32 mouse cellular contexts compared by ENCODE assay signal in genomic region chr7:119620157-119620556, GRCm38 (mm10). TPM values are rescaled to one million over a fixed set of nuclear protein-coding genes. Genes with fewer than 3 reads are reported as not detected.
A peak's percentile ranks its signal among the peaks of the same experiment; 100 is the strongest.
DNase-seq lines count a peak whose midpoint lies in the region; ATAC-seq lines count a peak whose summit lies in the region.
"Had no signal": no experiment of that assay in that cellular context is flagged by ENCODE, and none has a peak within 500 bp of the region (broad histone marks: within the 10 kb centered on the region; RNA-seq: fewer than 3 reads in every experiment).

No protein-coding gene starts in this region.

- peak; percentile 60 to 80 for DNase-seq in kidney, adult 8-10 months
- DNase-seq in liver, embryonic 11.5 days (ENCODE audit: low spot score): no peak
- peak; percentile 73 for DNase-seq in yolk sac, embryonic 10.5 days (ENCODE audit: low spot score)
- DNase-seq in adrenal gland, postnatal 14 days: no peak
- DNase-seq: cerebellum, adult 11-12 months; cerebellum, postnatal 10 days; gastrocnemius, postnatal 10 days; heart, postnatal 10 days; left cerebral cortex, postnatal 4 days; lung, adult 2 months; lung, postnatal 36 days; midbrain, embryonic 14.5 days; right cerebral cortex, postnatal 14 days; thymus, postnatal 25 days had no signal

- H3K4me1 ChIP-seq in kidney, embryonic 14.5 days (ENCODE audit: control insufficient read depth, insufficient read depth, low read length): no peaks in the 10 kb centered on the region
- H3K4me1 ChIP-seq in liver, embryonic 11.5 days (replicated peaks; ENCODE audit: control insufficient read depth, insufficient read depth, low read length): no peaks in the 10 kb centered on the region
- no peaks in the 10 kb centered on the region for H3K4me1 ChIP-seq in liver, embryonic 12.5 days
- no peaks in the 10 kb centered on the region for H3K4me1 ChIP-seq in liver, embryonic 16.5 days (ENCODE audit: control insufficient read depth, low read depth, low read length)
- H3K4me1 ChIP-seq in hindbrain, embryonic 13.5 days (replicated peaks): no peaks in the 10 kb centered on the region
- H3K4me1 ChIP-seq: forebrain, embryonic 10.5 days; heart, embryonic 12.5 days; hindbrain, embryonic 10.5 days; megakaryocyte, embryonic 14.5 days had no signal

- H3K36me3 ChIP-seq in kidney, embryonic 14.5 days (ENCODE audit: control insufficient read depth, insufficient read depth, low read length): no peaks in the 10 kb centered on the region
- H3K36me3 ChIP-seq in liver, embryonic 11.5 days (ENCODE audit: control insufficient read depth, insufficient read depth, low read length): no peaks in the 10 kb centered on the region
- H3K36me3 ChIP-seq in liver, embryonic 12.5 days: no peaks in the 10 kb centered on the region
- H3K36me3 ChIP-seq in liver, embryonic 16.5 days (ENCODE audit: control insufficient read depth, insufficient read depth): no peaks in the 10 kb centered on the region
- H3K36me3 ChIP-seq in hindbrain, embryonic 13.5 days: no peaks in the 10 kb centered on the region
- H3K36me3 ChIP-seq: forebrain, embryonic 10.5 days; heart, embryonic 12.5 days; hindbrain, embryonic 10.5 days had no signal

- H3K9ac ChIP-seq in kidney, embryonic 14.5 days (ENCODE audit: low read depth, low read length): no peak overlapping the region
- no peak overlapping the region for H3K9ac ChIP-seq in liver, embryonic 11.5 days (ENCODE audit: low read depth, low read length)
- no peak overlapping the region for H3K9ac ChIP-seq in liver, embryonic 12.5 days
- H3K9ac ChIP-seq in liver, embryonic 16.5 days (ENCODE audit: low read depth, low read length): no peak overlapping the region
- H3K9ac ChIP-seq in hindbrain, embryonic 13.5 days: no peak overlapping the region
- H3K9ac ChIP-seq: heart, embryonic 12.5 days had no signal

- no peaks in the 10 kb centered on the region for H3K27me3 ChIP-seq in kidney, embryonic 14.5 days (ENCODE audit: control insufficient read depth, insufficient read depth, low read length)
- no peaks in the 10 kb centered on the region for H3K27me3 ChIP-seq in liver, embryonic 11.5 days (replicated peaks; ENCODE audit: control insufficient read depth, insufficient read depth, low read length)
- H3K27me3 ChIP-seq in liver, embryonic 12.5 days (replicated peaks): no peaks in the 10 kb centered on the region
- no peaks in the 10 kb centered on the region for H3K27me3 ChIP-seq in liver, embryonic 16.5 days (ENCODE audit: control insufficient read depth, insufficient read depth, low read depth, low read length)
- no peaks in the 10 kb centered on the region for H3K27me3 ChIP-seq in hindbrain, embryonic 13.5 days
- H3K27me3 ChIP-seq: heart, embryonic 12.5 days; megakaryocyte, embryonic 14.5 days had no signal

- no peak for ATAC-seq in kidney, embryonic 14.5 days (ENCODE audit: low FRiP score, low TSS enrichment)
- ATAC-seq in liver, embryonic 11.5 days (replicated peaks; ENCODE audit: low FRiP score): peak; percentile 43; the same call in 1 of the 2 replicates
- no peak; the same call in 1 of the 2 replicates for ATAC-seq in liver, embryonic 12.5 days
- ATAC-seq in liver, embryonic 16.5 days (ENCODE audit: low read depth): peak; percentile 91
- no peak for ATAC-seq in hindbrain, embryonic 13.5 days (ENCODE audit: low FRiP score)
- ATAC-seq: forebrain, embryonic 16.5 days; hindbrain, postnatal 0 days had no signal

- H3K4me2 ChIP-seq in kidney, embryonic 14.5 days (replicated peaks; ENCODE audit: low read depth, low read length): no peak overlapping the region
- H3K4me2 ChIP-seq in liver, embryonic 11.5 days: no peak overlapping the region
- H3K4me2 ChIP-seq in liver, embryonic 12.5 days: no peak overlapping the region
- H3K4me2 ChIP-seq in liver, embryonic 16.5 days (ENCODE audit: low read depth, low read length): no peak overlapping the region
- H3K4me2 ChIP-seq in hindbrain, embryonic 13.5 days: no peak overlapping the region
- H3K4me2 ChIP-seq: heart, embryonic 12.5 days had no signal

- no peak overlapping the region for H3K27ac ChIP-seq in kidney, embryonic 14.5 days (ENCODE audit: low read depth, low read length)
- no peak overlapping the region for H3K27ac ChIP-seq in liver, embryonic 11.5 days (ENCODE audit: low read depth, low read length)
- H3K27ac ChIP-seq in liver, embryonic 12.5 days: no peak overlapping the region
- no peak overlapping the region; the same call in 1 of the 2 replicates for H3K27ac ChIP-seq in liver, embryonic 16.5 days (ENCODE audit: low read length)
- H3K27ac ChIP-seq in hindbrain, embryonic 13.5 days: no peak overlapping the region
- H3K27ac ChIP-seq: forebrain, embryonic 10.5 days; hindbrain, embryonic 10.5 days; hindbrain, postnatal 0 days had no signal

- no peaks in the 10 kb centered on the region for H3K9me3 ChIP-seq in kidney, embryonic 14.5 days (ENCODE audit: control insufficient read depth, low read length)
- H3K9me3 ChIP-seq in liver, embryonic 11.5 days (ENCODE audit: control insufficient read depth, low read length): no peaks in the 10 kb centered on the region
- no peaks in the 10 kb centered on the region for H3K9me3 ChIP-seq in liver, embryonic 12.5 days (replicated peaks)
- H3K9me3 ChIP-seq in liver, embryonic 16.5 days (replicated peaks; ENCODE audit: control insufficient read depth, low read length): no peaks in the 10 kb centered on the region
- no peaks in the 10 kb centered on the region for H3K9me3 ChIP-seq in hindbrain, embryonic 13.5 days
- H3K9me3 ChIP-seq: forebrain, embryonic 10.5 days; heart, embryonic 12.5 days; hindbrain, embryonic 10.5 days; megakaryocyte, embryonic 14.5 days had no signal

- no peak overlapping the region for H3K4me3 ChIP-seq in kidney, embryonic 14.5 days (ENCODE audit: low read length)
- H3K4me3 ChIP-seq in liver, embryonic 11.5 days (ENCODE audit: low read depth, low read length): no peak overlapping the region
- H3K4me3 ChIP-seq in liver, embryonic 12.5 days: no peak overlapping the region
- no peak overlapping the region for H3K4me3 ChIP-seq in liver, embryonic 16.5 days (ENCODE audit: low read depth, low read length)
- H3K4me3 ChIP-seq in hindbrain, embryonic 13.5 days: no peak overlapping the region
- H3K4me3 ChIP-seq: forebrain, embryonic 10.5 days; heart, embryonic 12.5 days; hindbrain, embryonic 10.5 days; megakaryocyte, embryonic 14.5 days had no signal

RNA-seq across cellular contexts. Expression of gene Acsm1, which starts 13.3 kb away (rescaled TPM):
- polyA plus RNA-seq in kidney, embryonic 14.5 days (2014; fragmentation: Nextera tagmentation; extraction: Ambion mirVana): 0.14 and 0.35 TPM in 2 replicates
- polyA plus RNA-seq in liver, embryonic 11.5 days (2014; fragmentation: Nextera tagmentation; extraction: Ambion mirVana): not detected in 2 replicates
- polyA plus RNA-seq in liver, embryonic 12.5 days (2016; fragmentation: Nextera tagmentation; extraction: Ambion mirVana): 0.17 and 0.39 TPM in 2 replicates
- 15.5 and 16.7 TPM in 2 replicates for polyA plus RNA-seq in liver, embryonic 16.5 days (2015; fragmentation: Nextera tagmentation; extraction: Ambion mirVana)
- total RNA-seq in adrenal gland, postnatal 14 days (2021): 0.34 and 14.4 TPM in 2 replicates
- polyA plus RNA-seq in hindbrain, embryonic 13.5 days (2015; fragmentation: Nextera tagmentation; extraction: Ambion mirVana): not detected in 2 replicates
- total RNA-seq: ES-E14; gastrocnemius, postnatal 10 days; granulocyte monocyte progenitor cell, adult 5-6 weeks; heart, postnatal 10 days; hindbrain, postnatal 0 days; layer of hippocampus, postnatal 14 days; left cerebral cortex, adult 8-10 months; left cerebral cortex, postnatal 4 days had no signal
- polyA plus RNA-seq: cortical plate, adult 2 months; embryonic facial prominence, embryonic 11.5 days; forebrain, embryonic 10.5 days; forebrain, embryonic 16.5 days; heart, embryonic 12.5 days; hindbrain, embryonic 10.5 days; hindbrain, postnatal 0 days; large intestine, adult 2 months; midbrain, embryonic 14.5 days; neural tube, embryonic 11.5 days had no signal

Comparison
In these comparisons a context has a peak if more than half of its experiments do, and no peak if none do; other contexts are left out.
1. ATAC-seq: peak in liver, embryonic 11.5 days (single experiment) and liver, embryonic 16.5 days (single experiment); none in kidney, embryonic 14.5 days (single experiment), liver, embryonic 12.5 days (single experiment) and hindbrain, embryonic 13.5 days (single experiment).
2. RNA of gene Acsm1, which starts 13.3 kb away (polyA plus RNA-seq): 15.5 to 16.7 TPM in liver, embryonic 16.5 days; 0.14 to 0.35 TPM in kidney, embryonic 14.5 days, 0.17 to 0.39 TPM in liver, embryonic 12.5 days, not detected in liver, embryonic 11.5 days and not detected in hindbrain, embryonic 13.5 days; every median in the first group is over 10 times any median in the second.
3. DNase-seq: peak in kidney, adult 8-10 months (2 of 2) and yolk sac, embryonic 10.5 days (single experiment); none in liver, embryonic 11.5 days (single experiment) and adrenal gland, postnatal 14 days (single experiment).